Mouse (Mus musculus) layer of hippocampus, adult 2 months (tissue): ENCODE results near the gene Zfp280c. TPM values are rescaled to one million over a fixed set of nuclear protein-coding genes. Genes with fewer than 3 reads are reported as not detected.
A peak's percentile ranks its signal among the peaks of the same experiment; 100 is the strongest.

Experiments
- DNase-seq, 2 experiments: peaks; one replicate each; pipeline ENCODE4 v3.0.0; 2022; ENCODE audit warnings: low spot score in 2 of 2
- H3K27ac ChIP-seq: fragments of 200-600 bp; 2 replicates; pipeline ENCODE4 v1.8.1; 2022
- H3K4me3 ChIP-seq: fragments of 200-600 bp; 2 replicates; pipeline ENCODE4 v1.8.1; 2022; ENCODE audit warnings: mild to moderate bottlenecking
- CTCF ChIP-seq: fragments of 200-600 bp; conservative IDR thresholded peaks from 2 replicates; pipeline ENCODE4 v1.8.1; 2022; ENCODE audit warnings: antibody characterized with exemption, mild to moderate bottlenecking, moderate library complexity
- long read RNA-seq, 2 experiments: library from polyadenylated mRNA; stranded (forward); transcript quantifications; one replicate each; pipeline ENCODE4 v2.0.0; 2021; ENCODE audit warnings: borderline mapping rate in 2 of 2
- total RNA-seq, 2 experiments: library from RNA; stranded (reverse); gene quantifications; 2 replicates each; pipeline ENCODE4 v1.2.3; 2021

Zfp280c gene
- 10 to 100 TPM; 19.5 to 23.9 TPM for total RNA-seq
- long read RNA-seq, experiment 1, partial matches to known transcripts = 0 of 6 reads
- long read RNA-seq, experiment 1, other reads (novel, unspliced or antisense) = 6 of 6 reads
- long read RNA-seq, experiment 2, full-length matches to known transcripts = 1 of 8 reads
- long read RNA-seq, experiment 2, partial matches to known transcripts = 1 of 8 reads
- long read RNA-seq, experiment 2, other reads (novel, unspliced or antisense) = 6 of 8 reads

- TF ChIP-seq CTCF = no peak
- peak within 1 kb of the TSS; percentile 91 for H3K27ac ChIP-seq
- peak within 1 kb of the TSS; percentile 73 for H3K4me3 ChIP-seq
- peak; percentile 57 to 69 for DNase-seq
These were observed at the start of gene Zfp280c for GRCm38 (mm10) chrX:48594099-48594760. Gene Zfp280c, minus strand, starts transcription at chrX:48594504.

- TF ChIP-seq CTCF = peak; percentile 61
- Histone ChIP-seq H3K4me3 (no peak overlapping the region), H3K27ac (no peak overlapping the region)
- no peak for DNase-seq
These were observed 42.7 kb upstream of the Zfp280c start for GRCm38 (mm10) chrX:48637032-48637431.

- peak overlapping the region; percentile 73 for H3K4me3 ChIP-seq
- DNase-seq = no peak
- no peak for TF ChIP-seq CTCF
- H3K27ac ChIP-seq = peak overlapping the region; percentile 92
These were observed 29.7 kb upstream of the Zfp280c start for GRCm38 (mm10) chrX:48624054-48624420.

GRCm38 (mm10) chrX:48623379-48624053 is 29.2 kb upstream of the Zfp280c start, which contains the start of gene Slc25a14:
Gene Slc25a14, plus strand, starts transcription at chrX:48623413.
- H3K27ac ChIP-seq = peak within 1 kb of the TSS; percentile 92
- TF ChIP-seq CTCF = no peak
- DNase-seq = peak; percentile 74 to 80
- H3K4me3 ChIP-seq = peak within 1 kb of the TSS; percentile 73

GRCm38 (mm10) chrX:48623049-48623378 is 28.7 kb upstream of the Zfp280c start:
- no peak for DNase-seq
- TF ChIP-seq CTCF = no peak
- Histone ChIP-seq H3K27ac (peak overlapping the region; percentile 92), H3K4me3 (peak overlapping the region; percentile 73)

- no peak for TF ChIP-seq CTCF
- DNase-seq = no peak
- Histone ChIP-seq H3K27ac (no peak overlapping the region), H3K4me3 (no peak overlapping the region)
These were observed 10.6 kb upstream of the Zfp280c start for GRCm38 (mm10) chrX:48604872-48605271.

GRCm38 (mm10) chrX:48596906-48597305 is 2.6 kb upstream of the Zfp280c start:
- H3K27ac ChIP-seq = no peak overlapping the region
- H3K4me3 ChIP-seq = no peak overlapping the region
- no peak for DNase-seq
- TF ChIP-seq CTCF = no peak

- no peak for DNase-seq
- Histone ChIP-seq H3K27ac (no peak overlapping the region), H3K4me3 (no peak overlapping the region)
- no peak for TF ChIP-seq CTCF
These were observed 1.7 kb upstream of the Zfp280c start for GRCm38 (mm10) chrX:48596053-48596452.

GRCm38 (mm10) chrX:48593721-48594098 is 594 bp downstream of the Zfp280c start:
- no peak for TF ChIP-seq CTCF
- Histone ChIP-seq H3K4me3 (peak overlapping the region; percentile 73), H3K27ac (peak overlapping the region; percentile 91)
- DNase-seq = no peak

- no peak for TF ChIP-seq CTCF
- H3K27ac ChIP-seq = no peak overlapping the region
- no peak overlapping the region for H3K4me3 ChIP-seq
- DNase-seq = no peak
These were observed 11.0 kb downstream of the Zfp280c start for GRCm38 (mm10) chrX:48583332-48583731.

GRCm38 (mm10) chrX:48532175-48532574 is 62.1 kb downstream of the Zfp280c start:
- TF ChIP-seq CTCF = peak; percentile 90
- peak; percentile 56 to 79 for DNase-seq
- Histone ChIP-seq H3K4me3 (no peak overlapping the region), H3K27ac (no peak overlapping the region)

- Histone ChIP-seq H3K4me3 (no peak overlapping the region), H3K27ac (0 out of 2 replicates have a peak overlapping the region, but pooled peaks have one; percentile 46)
- TF ChIP-seq CTCF = no peak
- no peak for DNase-seq
These were observed 67.9 kb downstream of the Zfp280c start for GRCm38 (mm10) chrX:48526435-48526834.

GRCm38 (mm10) chrX:48525866-48526265 is 68.4 kb downstream of the Zfp280c start:
- no peak for DNase-seq
- peak overlapping the region; percentile 46; the same call in 1 of the 2 replicates for H3K27ac ChIP-seq
- H3K4me3 ChIP-seq = no peak overlapping the region
- TF ChIP-seq CTCF = no peak
